Mouse (Mus musculus): ENCODE data around the gene Cfap299. TPM values are rescaled to one million over a fixed set of nuclear protein-coding genes. Genes with fewer than 3 reads are reported as not detected.

Cfap299 gene
- polyA plus RNA-seq, 1 experiment from 2014 or later: 1.5 TPM

GRCm38 (mm10) chr5:98812380-98812779 is 483.3 kb downstream of the Cfap299 start:
- WGBS: 100% methylated on average over 1 of the region's 1 CpGs
- Histone ChIP-seq H3K4me3 (ENCODE audit: low read depth, low read length) (no peak overlapping the region), H3K27ac (ENCODE audit: low read depth, low read length) (no peak overlapping the region), H3K27me3 (replicated peaks; ENCODE audit: control insufficient read depth, insufficient read depth, low read length) (no peaks in the 10 kb centered on the region), H3K4me2 (ENCODE audit: low read length) (no peak overlapping the region), H3K9me3 (replicated peaks; ENCODE audit: control insufficient read depth, low read length) (no peaks in the 10 kb centered on the region), H3K9ac (ENCODE audit: low read length) (no peak overlapping the region), H3K36me3 (ENCODE audit: control insufficient read depth, insufficient read depth, low read length) (no peaks in the 10 kb centered on the region), H3K4me1 (ENCODE audit: control insufficient read depth, insufficient read depth, low read length) (no peaks in the 10 kb centered on the region)
- no peak for ATAC-seq
- DNase-seq (ENCODE audit: low spot score): no peak

- Histone ChIP-seq H3K9ac (ENCODE audit: low read length) (no peak overlapping the region), H3K4me3 (ENCODE audit: low read depth, low read length) (no peak overlapping the region), H3K4me1 (ENCODE audit: control insufficient read depth, insufficient read depth, low read length) (no peaks in the 10 kb centered on the region), H3K9me3 (replicated peaks; ENCODE audit: control insufficient read depth, low read length) (no peaks in the 10 kb centered on the region), H3K27me3 (replicated peaks; ENCODE audit: control insufficient read depth, insufficient read depth, low read length) (no peaks in the 10 kb centered on the region), H3K36me3 (ENCODE audit: control insufficient read depth, insufficient read depth, low read length) (no peaks in the 10 kb centered on the region), H3K27ac (ENCODE audit: low read depth, low read length) (no peak overlapping the region), H3K4me2 (ENCODE audit: low read length) (no peak overlapping the region)
- DNase-seq (ENCODE audit: low spot score) (no peak), ATAC-seq (no peak)
- 81% methylated on average over 1 of the region's 1 CpGs for WGBS
Measured at GRCm38 (mm10) chr5:98815269-98815668, 486.2 kb downstream of the Cfap299 start.

- H3K27ac ChIP-seq (ENCODE audit: low read depth, low read length): no peak overlapping the region
- no peaks in the 10 kb centered on the region for H3K4me1 ChIP-seq (ENCODE audit: control insufficient read depth, insufficient read depth, low read length)
- H3K4me3 ChIP-seq (ENCODE audit: low read depth, low read length): no peak overlapping the region
- no peak overlapping the region for H3K4me2 ChIP-seq (ENCODE audit: low read length)
- DNase-seq (ENCODE audit: low spot score) (no peak), ATAC-seq (no peak)
- no peak overlapping the region for H3K9ac ChIP-seq (ENCODE audit: low read length)
- WGBS: 89% methylated on average over 9 of the region's 9 CpGs
- H3K27me3 ChIP-seq (replicated peaks; ENCODE audit: control insufficient read depth, insufficient read depth, low read length): no peaks in the 10 kb centered on the region
- no peaks in the 10 kb centered on the region for H3K9me3 ChIP-seq (replicated peaks; ENCODE audit: control insufficient read depth, low read length)
- no peaks in the 10 kb centered on the region for H3K36me3 ChIP-seq (ENCODE audit: control insufficient read depth, insufficient read depth, low read length)
Measured at GRCm38 (mm10) chr5:98833760-98834159, 504.7 kb downstream of the Cfap299 start.

- 85% methylated on average over 6 of the region's 6 CpGs for WGBS
- Histone ChIP-seq H3K27ac (ENCODE audit: low read depth, low read length) (no peak overlapping the region), H3K27me3 (replicated peaks; ENCODE audit: control insufficient read depth, insufficient read depth, low read length) (no peaks in the 10 kb centered on the region), H3K4me2 (ENCODE audit: low read length) (no peak overlapping the region), H3K36me3 (ENCODE audit: control insufficient read depth, insufficient read depth, low read length) (no peaks in the 10 kb centered on the region), H3K4me3 (ENCODE audit: low read depth, low read length) (no peak overlapping the region), H3K9ac (ENCODE audit: low read length) (no peak overlapping the region), H3K9me3 (replicated peaks; ENCODE audit: control insufficient read depth, low read length) (no peaks in the 10 kb centered on the region), H3K4me1 (ENCODE audit: control insufficient read depth, insufficient read depth, low read length) (no peaks in the 10 kb centered on the region)
- DNase-seq (ENCODE audit: low spot score) (no peak), ATAC-seq (no peak)
Measured at GRCm38 (mm10) chr5:98834300-98834699, 505.2 kb downstream of the Cfap299 start.

GRCm38 (mm10) chr5:98842600-98843310 is 513.7 kb downstream of the Cfap299 start:
- ATAC-seq (no peak), DNase-seq (ENCODE audit: low spot score) (no peak)
- WGBS: 92% methylated on average over 7 of the region's 7 CpGs

GRCm38 (mm10) chr5:98844664-98845063 is 515.6 kb downstream of the Cfap299 start:
- H3K9ac ChIP-seq (ENCODE audit: low read length): no peak overlapping the region
- H3K4me2 ChIP-seq (ENCODE audit: low read length): no peak overlapping the region
- H3K27me3 ChIP-seq (replicated peaks; ENCODE audit: control insufficient read depth, insufficient read depth, low read length): no peaks in the 10 kb centered on the region
- H3K36me3 ChIP-seq (ENCODE audit: control insufficient read depth, insufficient read depth, low read length): no peaks in the 10 kb centered on the region
- H3K4me3 ChIP-seq (ENCODE audit: low read depth, low read length): no peak overlapping the region
- DNase-seq (ENCODE audit: low spot score) (no peak), ATAC-seq (no peak)
- H3K27ac ChIP-seq (ENCODE audit: low read depth, low read length): no peak overlapping the region
- no peaks in the 10 kb centered on the region for H3K4me1 ChIP-seq (ENCODE audit: control insufficient read depth, insufficient read depth, low read length)
- H3K9me3 ChIP-seq (replicated peaks; ENCODE audit: control insufficient read depth, low read length): no peaks in the 10 kb centered on the region
- WGBS: 87% methylated on average over 1 of the region's 1 CpGs

More at GRCm38 (mm10) chr5:98842600-98843310, 513.7 kb downstream of the Cfap299 start:
- no peaks in the 10 kb centered on the region for H3K36me3 ChIP-seq (ENCODE audit: control insufficient read depth, insufficient read depth, low read length)
- no peaks in the 10 kb centered on the region for H3K27me3 ChIP-seq (replicated peaks; ENCODE audit: control insufficient read depth, insufficient read depth, low read length)
- no peak overlapping the region for H3K27ac ChIP-seq (ENCODE audit: low read depth, low read length)
- H3K4me2 ChIP-seq (ENCODE audit: low read length): no peak overlapping the region
- no peaks in the 10 kb centered on the region for H3K4me1 ChIP-seq (ENCODE audit: control insufficient read depth, insufficient read depth, low read length)
- H3K9ac ChIP-seq (ENCODE audit: low read length): no peak overlapping the region
- H3K4me3 ChIP-seq (ENCODE audit: low read depth, low read length): no peak overlapping the region
- no peaks in the 10 kb centered on the region for H3K9me3 ChIP-seq (replicated peaks; ENCODE audit: control insufficient read depth, low read length)

MicroRNAs within 50 kb of the gene (microRNA counts, 519-probe panel; counts per million panel counts)
- microRNA mmu-miR-703: not detected

Small RNAs within 50 kb of the gene (microRNA-seq; reads per million reads assigned to microRNA genes)
- not detected for gene Mir703

Other genes starting within 250 kb of the Cfap299 start
- gene Prdm8, start 162.1 kb upstream of the Cfap299 start, polyA plus RNA-seq (2014; fragmentation: Nextera tagmentation; extraction: Ambion mirVana): 5.0 and 6.7 TPM in 2 replicates
- gene Fgf5, start 75.1 kb upstream of the Cfap299 start, polyA plus RNA-seq (2014; fragmentation: Nextera tagmentation; extraction: Ambion mirVana): 0.29 and 0.78 TPM in 2 replicates
- gene Gm11111, start 223.4 kb downstream of the Cfap299 start, polyA plus RNA-seq (2014; fragmentation: Nextera tagmentation; extraction: Ambion mirVana): not detected in 2 replicates